Mouse (Mus musculus) embryonic facial prominence, embryonic 11.5 days (tissue): ENCODE results near the gene Plcb3. TPM values are rescaled to one million over a fixed set of nuclear protein-coding genes. Genes with fewer than 3 reads are reported as not detected.

Experiments
- ATAC-seq: fragments of 200-750 bp; cut with Nextera tagmentation; replicated peaks from 2 replicates; pipeline ENCODE4 v1.8.0; 2017; ENCODE audit warnings: low read depth; ENCODE audit not compliant: insufficient number of reproducible peaks, low FRiP score, low TSS enrichment
- DNase-seq: peaks from one replicate; pipeline ENCODE4 v3.0.0-alpha.2; 2015; ENCODE audit warnings: low spot score
- H3K27ac ChIP-seq: fragments of 300-500 bp; sonication (generic); replicated peaks from 2 replicates; pipeline ENCODE4 v1.5.1; 2014; ENCODE audit warnings: mild to moderate bottlenecking, low read depth, low read length, control low read depth
- H3K27me3 ChIP-seq: fragments of 300-500 bp; sonication (generic); 2 replicates; pipeline ENCODE4 v1.6.1; 2014; ENCODE audit warnings: mild to moderate bottlenecking, low read length, moderate library complexity, mixed read lengths; ENCODE audit not compliant: control insufficient read depth, insufficient read depth
- H3K36me3 ChIP-seq: fragments of 300-500 bp; sonication (generic); replicated peaks from 2 replicates; pipeline ENCODE4 v1.6.1; 2014; ENCODE audit warnings: low read depth, mild to moderate bottlenecking, low read length, moderate library complexity, mixed read lengths; ENCODE audit not compliant: control insufficient read depth, insufficient read depth
- H3K4me1 ChIP-seq: fragments of 300-500 bp; sonication (generic); 2 replicates; pipeline ENCODE4 v1.6.1; 2014; ENCODE audit warnings: low read length, mixed read lengths; ENCODE audit not compliant: control insufficient read depth, insufficient read depth
- H3K4me2 ChIP-seq: fragments of 300-500 bp; sonication (generic); 2 replicates; pipeline ENCODE4 v1.6.1; 2014; ENCODE audit warnings: low read depth, mild to moderate bottlenecking, control low read depth, low read length, moderate library complexity
- H3K4me3 ChIP-seq: fragments of 300-500 bp; sonication (generic); 2 replicates; pipeline ENCODE4 v1.5.1; 2014; ENCODE audit warnings: low read depth, low read length, control low read depth
- H3K9ac ChIP-seq: fragments of 300-500 bp; sonication (generic); replicated peaks from 2 replicates; pipeline ENCODE4 v1.6.1; 2014; ENCODE audit warnings: mild to moderate bottlenecking, control low read depth, low read length
- H3K9me3 ChIP-seq: fragments of 300-500 bp; sonication (generic); replicated peaks from 2 replicates; pipeline ENCODE4 v1.6.1; 2016; ENCODE audit warnings: mild to moderate bottlenecking, low read length, inconsistent platforms, mixed read lengths; ENCODE audit not compliant: control insufficient read depth
- WGBS: fragments of 180-500 bp; shearing (Covaris S2); extraction: QIAGEN DNeasy Blood & Tissue Kit; methylation state at CpG from one replicate; pipeline ENCODE4 v1.1.7; 2014; 5-methylcytosine and 5-hydroxymethylcytosine counted together
- polyA plus RNA-seq: library from polyadenylated mRNA; unstranded; fragments of >200 nt; fragmentation: Nextera tagmentation; extraction: Ambion mirVana; gene quantifications from 2 replicates; pipeline ENCODE4 v1.2.1, GENCODE M21; 2014

Plcb3 gene
- polyA plus RNA-seq, 1 experiment from 2014 or later, result 22.6 TPM

GRCm38 (mm10) chr19:6921647-6922567, 54.4 kb downstream of the Plcb3 start, which contains the start of gene Esrra:
Gene Esrra (minus strand): TSS chr19:6921813.
- Histone ChIP-seq H3K9ac (peak within 1 kb of the TSS; percentile 67), H3K36me3 (no peaks in the 10 kb centered on the region), H3K4me3 (peak within 1 kb of the TSS; percentile 66), H3K9me3 (peaks cover 3% of the 10 kb centered on the region; the same call in 1 of the 2 replicates), H3K27ac (peak within 1 kb of the TSS; percentile 60), H3K4me2 (peak within 1 kb of the TSS; percentile 88), H3K27me3 (peaks cover 34% of the 10 kb centered on the region), H3K4me1 (peaks cover 10% of the 10 kb centered on the region; the same call in 1 of the 2 replicates)
- DNase-seq, result peak; percentile 100
- WGBS, result under 1% methylated on average over 63 of the region's 66 CpGs
- ATAC-seq, result peak; percentile 90

DNA sequence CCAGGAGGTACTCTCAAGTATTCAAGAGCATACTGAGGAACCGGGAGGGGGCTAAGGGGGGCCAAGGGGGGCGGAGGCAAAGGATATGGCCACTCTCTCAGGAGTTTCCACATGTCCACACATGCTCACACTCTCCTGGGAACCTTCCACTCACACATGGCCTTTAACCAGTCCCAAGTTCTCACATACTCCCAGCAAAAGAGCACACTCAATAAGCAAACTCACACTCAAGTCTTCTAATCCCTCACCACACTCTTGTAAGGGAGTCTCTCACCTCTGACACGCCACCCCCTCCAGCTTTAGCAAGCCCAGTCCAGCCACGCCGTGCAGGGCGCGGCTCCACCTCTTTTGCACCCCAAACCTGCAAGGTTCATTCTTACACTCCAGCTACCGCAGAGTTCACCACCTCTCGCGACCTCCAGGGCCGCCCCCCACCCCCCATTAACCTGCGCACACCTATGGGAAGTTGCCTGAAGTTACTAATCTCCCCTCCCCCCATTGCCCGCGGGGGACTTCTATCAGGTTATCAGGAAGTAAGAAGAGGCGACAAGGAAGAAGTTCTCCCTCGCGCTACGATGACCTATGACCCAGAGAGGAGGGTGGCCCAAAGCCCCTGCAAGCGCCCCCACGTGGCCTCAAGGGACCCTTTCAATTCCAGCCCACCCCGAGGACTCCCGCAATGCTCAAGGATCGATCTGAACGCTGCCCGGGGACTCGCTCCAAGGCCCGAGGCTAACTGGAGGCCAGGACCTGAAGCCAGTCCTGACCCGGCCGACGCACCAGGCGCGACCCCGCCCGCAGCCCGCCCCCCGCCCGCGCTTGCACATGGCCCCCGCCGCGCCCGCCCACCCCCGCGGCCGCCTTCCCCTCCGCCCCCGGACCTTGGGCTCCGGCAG, 55.3 kb downstream of the Plcb3 start:
- DNase-seq, result peak; percentile 52
- no peaks in the 10 kb centered on the region for H3K9me3 ChIP-seq
- peak overlapping the region; percentile 66 for H3K4me3 ChIP-seq
- peaks cover 24% of the 10 kb centered on the region for H3K27me3 ChIP-seq
- H3K4me1 ChIP-seq, result peaks cover 6% of the 10 kb centered on the region; the same call in 1 of the 2 replicates
- WGBS, result 2% methylated on average over 42 of the region's 48 CpGs
- H3K9ac ChIP-seq, result peak overlapping the region; percentile 67
- no peaks in the 10 kb centered on the region for H3K36me3 ChIP-seq
- no peak; the same call in 1 of the 2 replicates for ATAC-seq
- H3K4me2 ChIP-seq, result peak overlapping the region; percentile 88
- peak overlapping the region; percentile 60 for H3K27ac ChIP-seq

DNA sequence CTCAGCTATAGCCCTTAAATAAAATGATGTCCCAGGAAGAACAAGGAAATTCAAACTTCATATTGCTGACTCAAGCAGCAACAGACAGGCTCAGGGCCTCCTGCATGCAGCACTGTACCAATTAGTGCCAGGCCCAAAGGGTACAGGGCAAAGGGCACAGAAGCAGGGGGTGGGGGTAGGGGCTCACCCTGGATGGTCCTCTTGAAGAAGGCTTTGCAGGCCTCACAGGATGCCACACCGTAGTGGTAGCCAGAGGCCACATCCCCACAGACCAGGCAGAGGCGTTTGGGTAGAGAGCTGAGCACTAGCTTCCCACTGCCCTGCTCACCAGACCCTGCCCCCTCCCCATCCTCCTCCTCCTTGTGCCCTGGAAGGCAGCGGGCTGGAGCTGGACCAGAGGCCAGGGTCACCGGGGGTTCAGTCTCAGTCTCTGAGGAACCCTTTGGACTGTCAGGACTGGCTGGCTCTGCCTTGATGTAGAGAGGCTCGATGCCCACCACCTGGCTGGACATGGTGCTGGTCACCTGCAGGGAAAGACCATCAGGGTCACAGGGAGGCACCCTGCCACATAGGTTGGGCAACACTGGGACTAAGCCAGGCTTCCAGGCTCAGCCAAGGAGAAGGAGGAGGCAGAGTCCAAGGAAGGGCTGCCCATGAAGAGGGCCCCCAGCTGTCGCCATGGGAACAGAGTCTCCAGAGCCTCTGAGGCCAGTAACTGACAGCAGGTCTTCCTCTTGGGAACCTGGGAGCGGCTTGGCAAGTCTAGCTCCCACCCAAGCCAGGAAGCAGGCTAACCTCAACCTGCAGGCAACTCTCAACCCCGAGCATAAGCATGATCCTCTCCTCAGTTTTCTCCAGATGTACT, 56.2 kb downstream of the Plcb3 start:
- 51% methylated on average over 8 of the region's 8 CpGs for WGBS
- Histone ChIP-seq H3K4me3 (peak overlapping the region; percentile 66), H3K27ac (no peak overlapping the region), H3K4me2 (peak overlapping the region; percentile 88), H3K4me1 (peaks cover 6% of the 10 kb centered on the region; the same call in 1 of the 2 replicates), H3K27me3 (peaks cover 17% of the 10 kb centered on the region), H3K36me3 (no peaks in the 10 kb centered on the region), H3K9ac (peak overlapping the region; percentile 67), H3K9me3 (no peaks in the 10 kb centered on the region)
- ATAC-seq (no peak), DNase-seq (peak; percentile 29)

DNA sequence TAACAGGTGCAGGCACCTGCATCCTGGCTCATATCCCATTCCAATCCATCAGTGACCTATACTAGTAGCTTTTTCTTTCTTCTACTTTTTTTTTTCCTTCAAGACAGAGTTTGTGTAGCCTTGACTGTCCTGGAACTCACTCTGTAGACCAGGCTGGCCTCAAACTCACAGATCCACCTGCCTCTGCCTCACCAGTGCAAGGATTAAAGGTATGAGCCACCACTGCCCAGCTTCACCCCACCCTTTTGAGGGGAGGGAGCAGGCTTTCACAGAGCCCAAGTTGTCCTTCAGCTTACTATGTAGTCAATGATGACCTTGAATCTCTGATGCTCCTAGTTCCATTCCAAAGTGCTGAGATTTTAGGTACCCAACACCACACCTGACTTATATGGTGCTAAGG, 56.8 kb downstream of the Plcb3 start:
- DNase-seq, result no peak
- no peak overlapping the region for H3K4me3 ChIP-seq
- H3K9ac ChIP-seq, result no peak overlapping the region
- peaks cover 11% of the 10 kb centered on the region for H3K27me3 ChIP-seq
- no peak for ATAC-seq
- peaks cover 6% of the 10 kb centered on the region; the same call in 1 of the 2 replicates for H3K4me1 ChIP-seq
- H3K27ac ChIP-seq, result no peak overlapping the region
- no peak overlapping the region for H3K4me2 ChIP-seq
- no peaks in the 10 kb centered on the region for H3K36me3 ChIP-seq
- H3K9me3 ChIP-seq, result no peaks in the 10 kb centered on the region

DNA sequence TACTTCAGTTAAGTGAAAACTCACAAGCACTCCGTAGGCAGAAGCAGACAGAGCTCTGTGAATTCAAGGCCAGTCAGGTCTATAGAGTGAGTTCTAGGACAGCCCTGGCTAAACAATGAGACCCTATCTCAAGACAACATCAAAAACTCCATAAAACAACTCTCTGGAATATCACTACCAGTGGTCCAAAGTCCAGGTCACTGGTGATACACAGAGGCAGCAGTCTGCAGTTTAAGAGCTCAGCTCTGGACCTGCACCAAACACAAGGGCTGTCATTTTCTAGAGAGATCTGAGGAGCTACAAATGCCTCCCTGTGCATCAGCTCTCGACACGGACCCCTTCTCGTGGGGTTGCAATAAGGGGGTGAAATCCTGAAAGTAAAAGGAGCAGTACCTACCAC, 57.9 kb downstream of the Plcb3 start:
- no peak for DNase-seq
- ATAC-seq, result no peak

GRCm38 (mm10) chr19:6916496-6916895, 59.8 kb downstream of the Plcb3 start:
- Histone ChIP-seq H3K4me2 (no peak overlapping the region), H3K9me3 (no peaks in the 10 kb centered on the region), H3K4me3 (no peak overlapping the region), H3K4me1 (peaks cover 6% of the 10 kb centered on the region; the same call in 1 of the 2 replicates), H3K36me3 (peaks cover 10% of the 10 kb centered on the region), H3K27me3 (no peaks in the 10 kb centered on the region), H3K27ac (no peak overlapping the region), H3K9ac (no peak overlapping the region)
- WGBS, result 88% methylated on average over 4 of the region's 4 CpGs
- no peak for ATAC-seq
- no peak for DNase-seq

More for the DNA sequence above, 57.9 kb downstream of the Plcb3 start:
- peaks cover 6% of the 10 kb centered on the region; the same call in 1 of the 2 replicates for H3K4me1 ChIP-seq
- H3K27me3 ChIP-seq, result peaks cover 6% of the 10 kb centered on the region
- 91% methylated on average over 4 of the region's 4 CpGs for WGBS
- no peak overlapping the region for H3K4me3 ChIP-seq
- no peak overlapping the region for H3K4me2 ChIP-seq
- no peak overlapping the region for H3K9ac ChIP-seq
- no peaks in the 10 kb centered on the region for H3K9me3 ChIP-seq
- no peak overlapping the region for H3K27ac ChIP-seq
- peaks cover 4% of the 10 kb centered on the region for H3K36me3 ChIP-seq

GRCm38 (mm10) chr19:6915276-6915675, 61.0 kb downstream of the Plcb3 start:
- Histone ChIP-seq H3K4me1 (peaks cover 6% of the 10 kb centered on the region), H3K9me3 (no peaks in the 10 kb centered on the region), H3K27me3 (no peaks in the 10 kb centered on the region), H3K4me3 (no peak overlapping the region), H3K27ac (no peak overlapping the region), H3K4me2 (no peak overlapping the region), H3K9ac (no peak overlapping the region), H3K36me3 (peaks cover 15% of the 10 kb centered on the region)
- WGBS, result 80% methylated on average over 4 of the region's 4 CpGs
- no peak for ATAC-seq
- no peak for DNase-seq
